Mouse (Mus musculus) forebrain, embryonic 13.5 days (tissue): ENCODE data around the gene Dctn5. TPM values are rescaled to one million over a fixed set of nuclear protein-coding genes. Genes with fewer than 3 reads are reported as not detected.

ENCODE experiments used
- ATAC-seq: fragments of 200-750 bp; cut with Nextera tagmentation; 2 replicates; pipeline ENCODE4 v1.8.0; 2017
- H3K27ac ChIP-seq: fragments of 300-500 bp; sonication (generic); 2 replicates; pipeline ENCODE4 v1.5.1; 2015; ENCODE audit warnings: inconsistent platforms, mild to moderate bottlenecking, moderate library complexity
- H3K27me3 ChIP-seq: fragments of 300-500 bp; sonication (generic); 2 replicates; pipeline ENCODE4 v1.6.1; 2015; ENCODE audit warnings: mild to moderate bottlenecking, inconsistent platforms
- H3K36me3 ChIP-seq: fragments of 300-500 bp; sonication (generic); 2 replicates; pipeline ENCODE4 v1.6.1; 2015; ENCODE audit warnings: mild to moderate bottlenecking, inconsistent platforms; ENCODE audit not compliant: poor library complexity, severe bottlenecking
- H3K4me1 ChIP-seq: fragments of 300-500 bp; sonication (generic); 2 replicates; pipeline ENCODE4 v1.6.1; 2015; ENCODE audit warnings: inconsistent platforms
- H3K4me2 ChIP-seq: fragments of 300-500 bp; sonication (generic); 2 replicates; pipeline ENCODE4 v1.6.1; 2015; ENCODE audit warnings: inconsistent platforms, mild to moderate bottlenecking, moderate library complexity
- H3K4me3 ChIP-seq: fragments of 300-500 bp; sonication (generic); 2 replicates; pipeline ENCODE4 v1.5.1; 2015; ENCODE audit warnings: mild to moderate bottlenecking, inconsistent platforms
- H3K9ac ChIP-seq: fragments of 300-500 bp; sonication (generic); 2 replicates; pipeline ENCODE4 v1.6.1; 2015; ENCODE audit warnings: mild to moderate bottlenecking, inconsistent platforms
- H3K9me3 ChIP-seq: fragments of 300-500 bp; sonication (generic); replicated peaks from 2 replicates; pipeline ENCODE4 v1.6.1; 2016; ENCODE audit warnings: inconsistent platforms
- WGBS: fragments of 180-500 bp; shearing (Covaris S2); methylation state at CpG from one replicate; pipeline ENCODE4 v1.1.7; 2015; 5-methylcytosine and 5-hydroxymethylcytosine counted together
- polyA plus RNA-seq: library from polyadenylated mRNA; unstranded; fragments of >200 nt; fragmentation: Nextera tagmentation; extraction: Ambion mirVana; gene quantifications from 2 replicates; pipeline ENCODE4 v1.2.1, GENCODE M21; 2015

The Dctn5 gene
- polyA plus RNA-seq, 1 experiment from 2014 or later: 140 TPM

GRCm38 (mm10) chr7:122170705-122171104 lies 37.9 kb downstream of the Dctn5 start:
- no peak overlapping the region for H3K9ac ChIP-seq
- H3K9me3 ChIP-seq: no peaks in the 10 kb centered on the region
- 85% methylated on average over 6 of the region's 6 CpGs for WGBS
- H3K27me3 ChIP-seq: no peaks in the 10 kb centered on the region
- H3K36me3 ChIP-seq: peaks cover 53% of the 10 kb centered on the region
- no peak overlapping the region for H3K4me2 ChIP-seq
- no peak overlapping the region for H3K27ac ChIP-seq
- no peak overlapping the region for H3K4me3 ChIP-seq
- no peaks in the 10 kb centered on the region for H3K4me1 ChIP-seq
- no peak for ATAC-seq

- Histone ChIP-seq H3K4me2 (no peak overlapping the region), H3K4me3 (no peak overlapping the region), H3K27me3 (no peaks in the 10 kb centered on the region), H3K9me3 (no peaks in the 10 kb centered on the region), H3K4me1 (no peaks in the 10 kb centered on the region), H3K36me3 (peaks cover 44% of the 10 kb centered on the region), H3K27ac (no peak overlapping the region), H3K9ac (no peak overlapping the region)
- no peak for ATAC-seq
- 79% methylated on average over 10 of the region's 10 CpGs for WGBS
Observed at GRCm38 (mm10) chr7:122171613-122172012, 38.8 kb downstream of the Dctn5 start.

GRCm38 (mm10) chr7:122180720-122181119 lies 47.9 kb downstream of the Dctn5 start:
- Histone ChIP-seq H3K36me3 (no peaks in the 10 kb centered on the region), H3K27me3 (no peaks in the 10 kb centered on the region), H3K27ac (no peak overlapping the region), H3K4me1 (no peaks in the 10 kb centered on the region), H3K9me3 (no peaks in the 10 kb centered on the region), H3K4me2 (no peak overlapping the region), H3K4me3 (no peak overlapping the region), H3K9ac (no peak overlapping the region)
- WGBS: 94% methylated on average over 7 of the region's 7 CpGs
- ATAC-seq: no peak

GRCm38 (mm10) chr7:122184569-122184968 lies 51.7 kb downstream of the Dctn5 start:
- ATAC-seq: no peak
- Histone ChIP-seq H3K9ac (no peak overlapping the region), H3K27ac (no peak overlapping the region), H3K4me3 (no peak overlapping the region), H3K4me2 (no peak overlapping the region), H3K9me3 (no peaks in the 10 kb centered on the region), H3K27me3 (no peaks in the 10 kb centered on the region), H3K4me1 (no peaks in the 10 kb centered on the region), H3K36me3 (no peaks in the 10 kb centered on the region)
- 79% methylated on average over 5 of the region's 5 CpGs for WGBS

GRCm38 (mm10) chr7:122186043-122186442 lies 53.2 kb downstream of the Dctn5 start, which contains the start of gene Ern2:
Gene Ern2, minus strand, starts transcription at chr7:122186207.
- Histone ChIP-seq H3K4me3 (no peak within 1 kb of the TSS), H3K4me1 (no peaks in the 10 kb centered on the region), H3K27me3 (no peaks in the 10 kb centered on the region), H3K9ac (no peak within 1 kb of the TSS), H3K36me3 (no peaks in the 10 kb centered on the region), H3K27ac (no peak within 1 kb of the TSS), H3K4me2 (peak within 1 kb of the TSS; percentile 12; the same call in 1 of the 2 replicates), H3K9me3 (no peaks in the 10 kb centered on the region)
- no peak for ATAC-seq
- 20% methylated on average over 16 of the region's 17 CpGs for WGBS

- 24% methylated on average over 7 of the region's 7 CpGs for WGBS
- Histone ChIP-seq H3K4me2 (no peak overlapping the region), H3K4me1 (no peaks in the 10 kb centered on the region), H3K9me3 (no peaks in the 10 kb centered on the region), H3K27me3 (no peaks in the 10 kb centered on the region), H3K9ac (no peak overlapping the region), H3K36me3 (no peaks in the 10 kb centered on the region), H3K27ac (no peak overlapping the region), H3K4me3 (no peak overlapping the region)
- ATAC-seq: no peak
Observed at GRCm38 (mm10) chr7:122189484-122189883, 56.6 kb downstream of the Dctn5 start.

GRCm38 (mm10) chr7:122191097-122191496 lies 58.3 kb downstream of the Dctn5 start:
- Histone ChIP-seq H3K9ac (no peak overlapping the region), H3K4me3 (no peak overlapping the region), H3K27me3 (no peaks in the 10 kb centered on the region), H3K4me2 (no peak overlapping the region), H3K27ac (no peak overlapping the region), H3K4me1 (no peaks in the 10 kb centered on the region), H3K9me3 (peaks cover 4% of the 10 kb centered on the region; the same call in 1 of the 2 replicates), H3K36me3 (no peaks in the 10 kb centered on the region)
- 59% methylated on average over 10 of the region's 10 CpGs for WGBS
- ATAC-seq: no peak

GRCm38 (mm10) chr7:122193919-122194318 lies 61.1 kb downstream of the Dctn5 start:
- peaks cover 4% of the 10 kb centered on the region; the same call in 1 of the 2 replicates for H3K9me3 ChIP-seq
- H3K4me2 ChIP-seq: no peak overlapping the region
- no peak overlapping the region for H3K27ac ChIP-seq
- no peak overlapping the region for H3K4me3 ChIP-seq
- H3K9ac ChIP-seq: no peak overlapping the region
- no peaks in the 10 kb centered on the region for H3K36me3 ChIP-seq
- no peaks in the 10 kb centered on the region for H3K4me1 ChIP-seq
- ATAC-seq: no peak
- no peaks in the 10 kb centered on the region for H3K27me3 ChIP-seq

GRCm38 (mm10) chr7:122196771-122197170 lies 63.9 kb downstream of the Dctn5 start:
- 92% methylated on average over 9 of the region's 9 CpGs for WGBS

GRCm38 (mm10) chr7:122197306-122197705 lies 64.5 kb downstream of the Dctn5 start:
- no peaks in the 10 kb centered on the region for H3K27me3 ChIP-seq
- WGBS: 39% methylated on average over 4 of the region's 4 CpGs
- ATAC-seq: no peak

More at GRCm38 (mm10) chr7:122196771-122197170, 63.9 kb downstream of the Dctn5 start:
- Histone ChIP-seq H3K27ac (no peak overlapping the region), H3K27me3 (no peaks in the 10 kb centered on the region), H3K4me1 (no peaks in the 10 kb centered on the region), H3K4me2 (no peak overlapping the region), H3K9me3 (peaks cover 4% of the 10 kb centered on the region; the same call in 1 of the 2 replicates), H3K9ac (no peak overlapping the region), H3K36me3 (no peaks in the 10 kb centered on the region), H3K4me3 (no peak overlapping the region)
- ATAC-seq: no peak

More at GRCm38 (mm10) chr7:122197306-122197705, 64.5 kb downstream of the Dctn5 start:
- no peaks in the 10 kb centered on the region for H3K36me3 ChIP-seq
- no peak overlapping the region for H3K4me3 ChIP-seq
- no peaks in the 10 kb centered on the region for H3K4me1 ChIP-seq
- no peak overlapping the region for H3K4me2 ChIP-seq
- H3K27ac ChIP-seq: no peak overlapping the region
- peaks cover 4% of the 10 kb centered on the region; the same call in 1 of the 2 replicates for H3K9me3 ChIP-seq
- H3K9ac ChIP-seq: no peak overlapping the region

Other genes with a start within 250 kb of the Dctn5 start
- 18.2 and 21.2 TPM in 2 replicates for gene Cog7, start 151.3 kb upstream of the Dctn5 start, polyA plus RNA-seq
- 54.8 and 61.2 TPM in 2 replicates for gene Gga2, start 111.8 kb upstream of the Dctn5 start, polyA plus RNA-seq
- gene Ubfd1, start 65.9 kb upstream of the Dctn5 start, polyA plus RNA-seq: 54.6 and 58.2 TPM in 2 replicates
- 10.9 and 12.2 TPM in 2 replicates for gene Ears2, start 65.8 kb upstream of the Dctn5 start, polyA plus RNA-seq
- 653 and 663 TPM in 2 replicates for gene Ndufab1, start 31.2 kb upstream of the Dctn5 start, polyA plus RNA-seq
- gene Palb2, start 56 bp upstream of the Dctn5 start, polyA plus RNA-seq: 15.1 and 15.7 TPM in 2 replicates
- 118 and 124 TPM in 2 replicates for gene Plk1, start 26.4 kb downstream of the Dctn5 start, polyA plus RNA-seq
- 0.40 and 0.57 TPM in 2 replicates for gene Ern2, start 53.2 kb downstream of the Dctn5 start, polyA plus RNA-seq
- gene Chp2, start 86.5 kb downstream of the Dctn5 start, polyA plus RNA-seq: 0.22 and 0.67 TPM in 2 replicates
- gene Prkcb, start 155.7 kb downstream of the Dctn5 start, polyA plus RNA-seq: 22.7 and 27.4 TPM in 2 replicates